Mouse (Mus musculus) heart, embryonic 11.5 days (tissue): ENCODE measurements around the gene Dand5. TPM values are rescaled to one million over a fixed set of nuclear protein-coding genes. Genes with fewer than 3 reads are reported as not detected.

Source experiments
- ATAC-seq: fragments of 200-750 bp; cut with Nextera tagmentation; replicated peaks from 2 replicates; pipeline ENCODE4 v1.8.0; 2017; ENCODE audit warnings: moderate library complexity; ENCODE audit not compliant: insufficient number of reproducible peaks, low FRiP score, low TSS enrichment
- H3K27ac ChIP-seq: fragments of 300-500 bp; sonication (generic); 2 replicates; pipeline ENCODE4 v1.5.1; 2014; ENCODE audit warnings: mild to moderate bottlenecking, low read depth, low read length
- H3K27me3 ChIP-seq: fragments of 300-500 bp; sonication (generic); 2 replicates; pipeline ENCODE4 v1.6.1; 2014; ENCODE audit warnings: mild to moderate bottlenecking, low read length, mixed read lengths; ENCODE audit not compliant: control insufficient read depth, insufficient read depth
- H3K36me3 ChIP-seq: fragments of 300-500 bp; sonication (generic); 2 replicates; pipeline ENCODE4 v1.6.1; 2014; ENCODE audit warnings: mild to moderate bottlenecking, low read length, moderate library complexity, mixed read lengths; ENCODE audit not compliant: control insufficient read depth, insufficient read depth
- H3K4me1 ChIP-seq: fragments of 300-500 bp; sonication (generic); 2 replicates; pipeline ENCODE4 v1.6.1; 2014; ENCODE audit warnings: low read length; ENCODE audit not compliant: control insufficient read depth, insufficient read depth
- H3K4me2 ChIP-seq: fragments of 300-500 bp; sonication (generic); 2 replicates; pipeline ENCODE4 v1.6.1; 2014; ENCODE audit warnings: mild to moderate bottlenecking, moderate library complexity
- H3K4me3 ChIP-seq: fragments of 300-500 bp; sonication (generic); 2 replicates; pipeline ENCODE4 v1.5.1; 2014; ENCODE audit warnings: low read depth, low read length
- H3K9ac ChIP-seq: fragments of 300-500 bp; sonication (generic); 2 replicates; pipeline ENCODE4 v1.6.1; 2014; ENCODE audit warnings: mild to moderate bottlenecking, low read depth, low read length, moderate library complexity
- H3K9me3 ChIP-seq: fragments of 300-500 bp; sonication (generic); replicated peaks from 2 replicates; pipeline ENCODE4 v1.6.1; 2016; ENCODE audit warnings: low read length; ENCODE audit not compliant: control insufficient read depth
- WGBS: fragments of 180-500 bp; shearing (Covaris S2); extraction: QIAGEN DNeasy Blood & Tissue Kit; methylation state at CpG from one replicate; pipeline ENCODE4 v1.1.7; 2014; ENCODE audit not compliant: insufficient replicate concordance; 5-methylcytosine and 5-hydroxymethylcytosine counted together
- polyA plus RNA-seq: library from polyadenylated mRNA; unstranded; fragments of >200 nt; fragmentation: Nextera tagmentation; extraction: Ambion mirVana; gene quantifications from 2 replicates; pipeline ENCODE4 v1.2.1, GENCODE M21; 2014

Gene Dand5
- polyA plus RNA-seq, 1 experiment from 2014 or later = 5.0 TPM

DNA sequence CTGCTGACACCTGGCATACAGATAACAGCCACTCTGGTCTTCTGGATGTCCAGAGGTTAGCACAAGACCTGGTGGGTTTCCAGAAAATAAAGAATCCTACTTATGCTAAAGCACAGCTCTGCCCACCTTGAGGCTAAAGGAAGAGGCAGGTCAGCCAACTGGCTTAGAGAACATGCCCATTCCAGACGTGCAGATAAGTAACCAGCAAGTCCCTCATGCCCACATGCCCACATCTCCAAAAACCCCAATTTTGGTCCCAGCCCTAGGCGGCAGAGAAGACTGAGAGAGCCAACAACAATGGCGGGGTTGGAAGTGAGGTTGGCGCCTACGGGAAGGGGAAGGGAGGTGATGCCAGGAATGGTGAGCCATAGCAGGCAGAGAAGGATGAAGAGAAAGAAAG, 33.3 kb downstream of the Dand5 start:
- Histone ChIP-seq H3K9me3 (no peaks in the 10 kb centered on the region), H3K27me3 (peaks cover 87% of the 10 kb centered on the region), H3K36me3 (no peaks in the 10 kb centered on the region), H3K4me2 (no peak overlapping the region), H3K9ac (no peak overlapping the region), H3K4me3 (no peak overlapping the region), H3K4me1 (peaks cover 14% of the 10 kb centered on the region), H3K27ac (no peak overlapping the region)
- ATAC-seq = no peak
- 52% methylated on average over 5 of the region's 5 CpGs for WGBS

DNA sequence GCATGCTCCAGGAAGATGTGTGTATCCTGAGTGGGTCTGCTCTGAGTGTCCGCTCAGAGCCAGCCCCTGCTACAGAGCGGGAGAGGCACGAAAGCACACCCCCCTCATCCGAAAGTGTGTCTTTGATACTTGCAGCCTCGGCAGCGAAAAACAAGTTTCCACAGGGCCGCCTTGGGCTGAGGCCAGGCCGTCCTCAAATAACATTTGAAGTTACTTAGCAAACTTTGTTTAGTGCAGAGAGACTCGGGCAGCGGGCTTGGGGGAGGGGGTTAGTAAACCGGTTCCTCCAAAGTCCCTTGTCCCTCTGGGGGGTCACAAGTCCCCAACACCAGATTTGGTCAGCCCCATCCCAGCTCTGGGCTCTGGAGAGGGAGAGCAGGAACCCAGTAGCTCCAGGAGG, 33.7 kb downstream of the Dand5 start:
- H3K4me3 ChIP-seq = no peak overlapping the region
- peaks cover 87% of the 10 kb centered on the region for H3K27me3 ChIP-seq
- ATAC-seq = no peak
- H3K27ac ChIP-seq = no peak overlapping the region
- H3K9ac ChIP-seq = no peak overlapping the region
- H3K36me3 ChIP-seq = no peaks in the 10 kb centered on the region
- H3K4me1 ChIP-seq = peaks cover 15% of the 10 kb centered on the region
- 21% methylated on average over 11 of the region's 11 CpGs for WGBS
- no peak overlapping the region for H3K4me2 ChIP-seq
- no peaks in the 10 kb centered on the region for H3K9me3 ChIP-seq

DNA sequence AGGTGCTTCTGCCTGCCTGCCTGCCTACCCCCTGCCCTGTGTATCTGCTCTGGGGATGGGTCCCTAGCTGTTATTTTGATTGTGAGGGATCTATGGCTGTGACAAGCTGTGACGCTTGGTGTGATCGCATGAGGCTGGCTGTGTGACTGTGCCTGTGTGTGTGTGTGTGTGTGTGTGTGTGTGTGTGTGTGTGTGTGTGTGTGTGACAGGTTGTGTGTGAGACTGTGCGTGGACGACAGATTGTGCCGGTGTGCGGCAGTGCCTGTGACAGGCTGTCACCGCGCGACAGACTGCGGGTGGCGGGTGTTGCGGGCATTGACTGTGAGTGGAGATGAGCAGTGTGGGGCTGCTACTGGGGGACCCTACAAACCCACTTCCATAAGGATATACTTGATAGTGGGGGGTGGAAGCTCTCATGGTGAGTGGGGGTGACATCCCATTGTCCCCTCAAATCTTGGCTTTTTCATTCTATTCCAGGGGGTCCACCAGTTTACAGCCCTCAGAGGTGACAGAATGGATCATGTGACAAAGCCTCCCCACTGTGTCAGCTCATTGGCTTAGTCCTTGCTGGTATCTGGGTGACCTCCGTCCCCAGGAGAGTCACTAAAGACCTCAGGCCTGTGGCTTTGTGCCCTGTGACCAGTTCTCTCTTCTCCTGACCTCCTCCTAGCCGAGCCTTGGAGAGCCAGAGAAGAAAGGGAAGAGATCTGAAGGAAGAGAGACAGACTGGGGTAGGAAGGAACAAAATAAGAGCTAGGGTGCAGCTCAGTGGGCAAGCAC, 34.9 kb downstream of the Dand5 start:
- Histone ChIP-seq H3K4me3 (no peak overlapping the region), H3K4me2 (no peak overlapping the region), H3K27ac (no peak overlapping the region)

DNA sequence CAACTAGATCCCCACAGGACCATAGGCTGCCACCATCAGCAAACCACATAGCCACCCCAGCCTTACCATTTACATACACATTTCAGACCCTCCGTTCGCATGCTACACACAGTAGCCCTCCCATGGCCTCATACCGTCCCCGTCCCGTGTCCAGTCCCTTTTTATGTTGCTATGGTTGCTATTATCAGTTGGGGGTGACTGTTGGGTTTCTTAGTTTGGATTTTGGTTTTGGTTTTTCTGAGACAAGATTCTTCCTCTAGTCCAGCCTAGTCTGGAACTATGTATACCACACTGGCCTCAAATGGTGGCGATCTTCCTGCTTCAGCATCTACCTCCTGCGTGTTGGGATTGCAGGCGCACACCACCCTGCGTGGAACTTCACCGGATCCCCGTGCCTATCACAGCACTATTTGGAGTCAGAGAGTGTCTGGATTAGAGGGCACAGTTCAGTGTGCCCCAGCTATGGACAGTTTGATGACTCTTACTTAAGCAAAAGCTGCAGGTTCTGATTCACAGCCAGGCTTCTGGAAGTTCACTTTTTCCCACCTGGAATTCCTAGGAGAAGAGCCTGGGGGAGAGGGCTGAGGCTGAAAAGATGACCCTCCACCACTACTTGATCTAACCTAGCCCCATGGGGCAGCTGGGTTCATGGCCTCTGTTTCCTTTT, 35.7 kb downstream of the Dand5 start:
- Histone ChIP-seq H3K9ac (no peak overlapping the region), H3K4me3 (no peak overlapping the region)

More for the DNA sequence above, 34.9 kb downstream of the Dand5 start:
- WGBS = 15% methylated on average over 14 of the region's 14 CpGs
- Histone ChIP-seq H3K9ac (no peak overlapping the region), H3K27me3 (peaks cover 87% of the 10 kb centered on the region), H3K36me3 (no peaks in the 10 kb centered on the region), H3K4me1 (peaks cover 14% of the 10 kb centered on the region), H3K9me3 (no peaks in the 10 kb centered on the region)
- no peak for ATAC-seq

DNA sequence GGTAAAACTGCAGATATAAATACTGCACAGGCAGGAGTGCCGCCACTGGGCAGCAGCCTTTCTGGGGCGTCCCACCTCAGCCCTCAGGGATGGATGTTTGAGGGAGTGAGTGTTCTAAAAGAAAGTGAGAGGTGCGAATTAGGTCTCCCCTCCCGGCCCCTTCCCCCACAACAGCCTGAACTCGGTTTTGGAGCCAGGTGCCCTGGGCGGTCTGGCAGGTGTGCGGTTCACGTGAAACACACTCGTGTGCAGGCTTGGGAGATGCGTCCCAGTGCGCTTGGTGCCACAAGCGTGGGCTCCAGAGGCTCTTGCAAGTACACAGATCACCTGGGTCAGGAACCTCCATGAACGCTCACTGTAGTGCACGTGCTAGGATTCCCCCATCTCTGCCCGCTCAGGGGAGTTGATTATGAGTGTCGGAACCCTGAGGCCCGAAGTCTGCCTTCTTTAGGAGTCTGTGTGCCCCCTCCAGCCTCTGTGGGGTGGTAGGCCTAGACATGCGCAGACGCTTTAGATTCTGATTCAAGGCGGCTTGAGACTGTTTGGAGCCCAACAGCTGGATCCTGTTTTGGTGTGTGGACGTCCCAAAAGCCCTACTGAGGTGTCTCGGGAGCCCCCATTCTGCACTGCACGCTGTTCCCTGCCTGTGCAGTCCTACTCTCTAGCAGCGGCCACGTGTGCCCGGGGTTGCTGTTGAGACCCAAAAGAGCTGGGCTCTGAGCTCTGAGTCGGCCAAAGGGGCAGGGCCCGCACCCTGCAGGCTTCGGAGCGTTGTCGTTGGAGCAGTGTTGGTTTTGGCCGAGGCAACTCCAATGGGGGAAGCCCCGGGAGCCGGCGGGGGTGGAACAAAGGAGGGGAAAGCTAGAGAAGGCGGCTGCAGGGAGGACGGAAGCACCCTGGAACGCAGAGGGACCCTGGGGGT, 36.6 kb downstream of the Dand5 start:
- Histone ChIP-seq H3K4me1 (peaks cover 14% of the 10 kb centered on the region), H3K9me3 (no peaks in the 10 kb centered on the region), H3K27me3 (peaks cover 100% of the 10 kb centered on the region), H3K4me3 (peak overlapping the region; percentile 14; the same call in 1 of the 2 replicates), H3K9ac (no peak overlapping the region), H3K4me2 (no peak overlapping the region), H3K27ac (no peak overlapping the region), H3K36me3 (no peaks in the 10 kb centered on the region)
- no peak for ATAC-seq
- WGBS = 3% methylated on average over 38 of the region's 38 CpGs

More for the DNA sequence above, 35.7 kb downstream of the Dand5 start:
- Histone ChIP-seq H3K4me1 (peaks cover 14% of the 10 kb centered on the region), H3K9me3 (no peaks in the 10 kb centered on the region), H3K36me3 (no peaks in the 10 kb centered on the region), H3K27ac (no peak overlapping the region), H3K4me2 (no peak overlapping the region), H3K27me3 (peaks cover 94% of the 10 kb centered on the region)
- WGBS = 7% methylated on average over 11 of the region's 11 CpGs
- no peak for ATAC-seq

DNA sequence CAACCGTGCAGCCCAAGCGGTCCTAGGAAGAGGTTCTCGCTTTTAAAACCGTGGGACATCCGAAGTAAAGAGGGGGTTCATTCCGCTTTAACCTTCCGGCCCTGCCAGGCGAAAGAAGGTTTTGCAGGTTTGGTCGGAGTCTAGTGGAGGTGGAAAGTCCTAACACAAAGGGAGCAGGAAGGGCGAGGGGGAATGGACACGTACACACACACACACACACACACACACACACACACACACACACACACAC, 37.2 kb downstream of the Dand5 start:
- Histone ChIP-seq H3K4me1 (peaks cover 14% of the 10 kb centered on the region), H3K4me3 (no peak overlapping the region), H3K4me2 (no peak overlapping the region), H3K9ac (no peak overlapping the region), H3K27ac (no peak overlapping the region), H3K36me3 (no peaks in the 10 kb centered on the region), H3K27me3 (peaks cover 100% of the 10 kb centered on the region), H3K9me3 (no peaks in the 10 kb centered on the region)
- 3% methylated on average over 11 of the region's 11 CpGs for WGBS
- ATAC-seq = no peak

DNA sequence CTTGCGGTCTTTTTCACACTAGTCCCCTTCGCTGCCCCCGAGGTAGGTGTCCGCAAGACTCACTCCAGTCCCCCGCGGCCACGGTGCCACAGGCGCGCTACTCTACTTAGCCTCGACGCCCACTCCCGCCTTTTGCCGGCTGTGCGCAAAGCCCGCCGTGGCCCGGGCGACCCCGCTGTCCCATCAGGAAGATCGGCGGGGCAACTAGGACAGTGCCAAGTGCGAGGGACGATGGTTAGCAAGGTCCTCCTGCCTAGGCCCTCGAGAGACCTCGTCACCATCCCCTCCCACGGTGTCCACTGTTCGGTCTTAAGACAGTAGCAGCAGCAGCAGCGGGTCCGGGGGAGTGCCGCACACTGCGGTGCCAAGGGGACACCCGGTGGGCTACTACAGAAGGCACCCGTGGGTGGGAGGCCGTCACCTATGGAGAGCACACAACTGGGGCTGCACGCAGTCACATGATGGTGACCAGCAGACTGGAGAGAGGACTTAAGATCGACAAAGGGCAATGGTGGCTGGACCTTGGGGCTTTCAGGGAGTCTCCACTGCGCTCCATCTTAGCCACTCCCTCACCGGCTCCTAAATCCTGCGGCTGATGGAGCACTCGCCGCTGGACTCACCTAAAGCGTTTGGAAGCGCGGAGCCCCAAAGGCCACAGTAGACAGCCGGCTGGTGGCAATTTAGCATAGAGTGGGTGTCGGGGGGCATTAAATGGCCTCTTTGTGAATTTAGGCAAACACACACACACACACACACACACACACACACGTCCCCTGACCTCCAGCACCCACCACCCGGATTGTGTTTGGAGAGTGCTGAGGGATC, 37.7 kb downstream of the Dand5 start:
- Histone ChIP-seq H3K27ac (no peak overlapping the region), H3K9me3 (no peaks in the 10 kb centered on the region), H3K9ac (no peak overlapping the region), H3K36me3 (no peaks in the 10 kb centered on the region), H3K27me3 (peaks cover 100% of the 10 kb centered on the region), H3K4me3 (no peak overlapping the region), H3K4me2 (peak overlapping the region; percentile 16; the same call in 1 of the 2 replicates), H3K4me1 (peaks cover 14% of the 10 kb centered on the region)
- ATAC-seq = 0 out of 2 replicates have a peak, but pooled peaks have one; percentile 18
- under 1% methylated on average over 48 of the region's 48 CpGs for WGBS
